Mouse (Mus musculus): Measurements from ENCODE around the gene Acot2. TPM values are rescaled to one million over a fixed set of nuclear protein-coding genes. Genes with fewer than 3 reads are reported as not detected.
"Not testable (repeated sequence)": the region's sequence is repeated elsewhere in the genome, so short reads cannot be mapped to it uniquely, and the experiment has no call there.

The Acot2 gene
- polyA plus RNA-seq, 1 experiment from 2014 or later, result 11.8 TPM

DNA sequence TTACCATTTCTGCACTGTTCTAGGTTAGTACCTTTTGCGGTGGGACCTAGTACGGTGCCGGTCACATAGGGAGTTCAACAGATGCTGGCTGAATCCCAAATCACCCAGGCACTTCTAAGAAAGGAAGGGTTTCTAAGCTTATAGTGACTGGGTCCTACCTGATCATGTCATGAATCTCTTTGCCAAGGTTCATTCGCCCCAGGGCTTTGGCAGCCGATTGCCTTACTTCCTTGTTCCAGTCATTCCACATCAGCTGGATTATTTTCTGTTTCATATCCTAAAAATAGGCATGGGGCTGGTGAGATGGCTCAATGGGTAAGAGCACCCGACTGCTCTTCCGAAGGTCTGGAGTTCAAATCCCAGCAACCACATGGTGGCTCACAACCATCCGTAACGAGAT lies 29.4 kb upstream of the Acot2 start:
- Histone ChIP-seq H3K4me1 (peaks cover 8% of the 10 kb centered on the region), H3K36me3 (replicated peaks) (0 out of 2 replicates have a peak, but pooled peaks cover 7% of the 10 kb centered on the region), H3K9ac (no peak overlapping the region), H3K4me2 (no peak overlapping the region), H3K9me3 (no peaks in the 10 kb centered on the region), H3K4me3 (no peak overlapping the region), H3K27me3 (replicated peaks) (no peaks in the 10 kb centered on the region), H3K27ac (no peak overlapping the region)
- 91% methylated on average over 9 of the region's 9 CpGs for WGBS
- ATAC-seq (replicated peaks), result no peak

DNA sequence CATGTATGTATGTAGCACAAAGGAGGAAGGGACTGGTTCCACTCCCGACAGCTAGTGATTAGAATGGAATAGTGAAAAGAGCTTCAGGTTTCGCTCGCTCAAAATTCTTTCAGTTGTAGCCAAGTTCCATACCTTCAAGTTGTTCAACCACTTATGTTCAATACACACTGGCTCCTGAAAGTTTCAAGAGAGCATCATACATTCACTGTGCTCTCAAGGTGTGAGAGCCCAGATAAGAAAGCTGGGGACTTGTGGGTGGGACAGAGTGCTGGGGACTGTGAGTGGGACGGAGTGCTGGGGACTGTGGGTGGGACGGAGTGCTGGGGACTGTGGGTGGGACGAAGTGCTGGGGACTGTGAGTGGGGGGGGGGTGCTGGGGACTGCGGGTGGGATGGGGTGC lies 22.4 kb upstream of the Acot2 start:
- no peaks in the 10 kb centered on the region for H3K4me1 ChIP-seq
- no peak overlapping the region for H3K9ac ChIP-seq
- H3K27me3 ChIP-seq (replicated peaks), result no peaks in the 10 kb centered on the region
- no peaks in the 10 kb centered on the region for H3K9me3 ChIP-seq
- no peak overlapping the region for H3K4me3 ChIP-seq
- no peaks in the 10 kb centered on the region for H3K36me3 ChIP-seq (replicated peaks)
- H3K4me2 ChIP-seq, result no peak overlapping the region
- no peak overlapping the region for H3K27ac ChIP-seq
- 84% methylated on average over 7 of the region's 7 CpGs for WGBS
- ATAC-seq (replicated peaks), result no peak

DNA sequence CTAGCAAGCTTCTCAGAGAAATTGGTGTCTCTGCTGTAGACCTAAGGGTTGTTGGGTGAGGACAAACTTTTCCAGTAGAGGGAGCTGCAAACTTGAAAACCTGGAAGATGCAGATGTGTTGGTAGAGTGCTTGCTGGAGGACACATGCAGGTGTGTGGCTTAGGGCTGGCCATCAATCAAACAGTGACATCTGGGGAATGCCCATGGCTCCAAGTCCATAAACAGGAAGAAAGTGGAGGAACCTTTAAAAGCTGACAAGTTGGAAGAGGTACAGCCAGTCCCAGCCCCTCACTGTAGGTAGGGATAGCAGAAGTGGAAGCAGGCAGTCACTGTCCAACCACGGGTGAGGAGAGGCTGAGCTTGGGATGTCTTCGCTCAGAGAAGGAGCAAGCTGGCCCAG lies 15.5 kb upstream of the Acot2 start:
- Histone ChIP-seq H3K27ac (no peak overlapping the region), H3K4me1 (no peaks in the 10 kb centered on the region), H3K4me3 (no peak overlapping the region), H3K4me2 (no peak overlapping the region), H3K36me3 (replicated peaks) (no peaks in the 10 kb centered on the region), H3K9ac (no peak overlapping the region), H3K9me3 (no peaks in the 10 kb centered on the region), H3K27me3 (replicated peaks) (no peaks in the 10 kb centered on the region)
- WGBS, result 87% methylated on average over 2 of the region's 2 CpGs
- no peak for ATAC-seq (replicated peaks)

- H3K36me3 ChIP-seq (replicated peaks), result no peaks in the 10 kb centered on the region
- no peaks in the 10 kb centered on the region for H3K4me1 ChIP-seq
- H3K27ac ChIP-seq, result no peak overlapping the region
- no peak overlapping the region for H3K4me3 ChIP-seq
- H3K9me3 ChIP-seq, result no peaks in the 10 kb centered on the region
- no peak overlapping the region for H3K9ac ChIP-seq
- H3K27me3 ChIP-seq (replicated peaks), result no peaks in the 10 kb centered on the region
- no peak for ATAC-seq (replicated peaks)
- WGBS, result 92% methylated on average over 6 of the region's 6 CpGs
- no peak overlapping the region for H3K4me2 ChIP-seq
Observed at GRCm38 (mm10) chr12:83978862-83979261, 8.8 kb upstream of the Acot2 start.

DNA sequence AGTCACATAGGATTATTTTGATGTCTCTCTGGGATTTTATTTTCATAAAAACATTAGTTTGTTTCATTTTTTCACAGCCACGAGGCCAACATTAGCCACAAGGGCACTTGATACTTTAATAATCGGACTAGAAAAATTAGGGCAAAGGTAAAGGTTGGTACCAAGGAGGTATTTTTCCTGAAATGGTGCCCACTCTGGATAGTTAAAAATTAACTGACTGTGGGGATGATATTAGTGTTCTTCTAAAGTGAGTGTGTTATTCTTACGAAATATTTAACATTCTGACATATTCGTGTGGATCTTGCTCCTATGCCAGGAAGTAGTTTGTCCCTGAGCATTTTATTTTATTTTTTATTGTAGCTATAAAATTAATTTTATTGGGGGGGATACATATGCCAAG lies 6.0 kb upstream of the Acot2 start:
- no peaks in the 10 kb centered on the region for H3K36me3 ChIP-seq (replicated peaks)
- WGBS, result 90% methylated on average over 4 of the region's 4 CpGs
- no peaks in the 10 kb centered on the region for H3K27me3 ChIP-seq (replicated peaks)
- no peak overlapping the region for H3K27ac ChIP-seq
- H3K4me3 ChIP-seq, result no peak overlapping the region
- no peak overlapping the region for H3K4me2 ChIP-seq
- no peaks in the 10 kb centered on the region for H3K4me1 ChIP-seq
- H3K9ac ChIP-seq, result no peak overlapping the region
- no peaks in the 10 kb centered on the region for H3K9me3 ChIP-seq
- ATAC-seq (replicated peaks), result no peak

DNA sequence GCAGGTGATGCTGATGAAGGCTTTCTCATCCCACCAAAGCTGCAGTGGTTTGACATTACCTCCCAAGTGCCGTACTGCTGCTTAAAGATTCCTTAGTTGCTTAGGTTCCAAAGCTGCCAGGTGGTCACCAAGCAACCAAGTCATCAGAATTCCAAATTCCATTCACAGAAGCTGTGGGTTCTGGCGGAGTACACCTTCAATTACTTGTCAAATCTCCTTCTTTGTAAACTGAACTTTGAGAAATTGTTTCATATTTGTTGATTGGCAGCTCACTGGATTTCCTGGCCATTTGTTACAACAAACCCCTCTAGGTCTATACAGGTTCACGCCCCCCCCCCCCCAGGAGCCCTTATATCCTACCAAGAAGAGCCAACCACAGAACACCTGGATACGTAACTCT lies 2.9 kb upstream of the Acot2 start, which contains the start of gene Heatr4:
TSS of gene Heatr4 (minus strand) at position 101 of the 400 bp plus-strand sequence.
- 74% methylated on average over 4 of the region's 4 CpGs for WGBS
- Histone ChIP-seq H3K36me3 (replicated peaks) (no peaks in the 10 kb centered on the region), H3K4me1 (peaks cover 9% of the 10 kb centered on the region)

GRCm38 (mm10) chr12:83987242-83987582 lies 449 bp upstream of the Acot2 start:
- WGBS, result 43% methylated on average over 8 of the region's 8 CpGs
- ATAC-seq (replicated peaks), result no peak
- H3K36me3 ChIP-seq (replicated peaks), result no peaks in the 10 kb centered on the region

More for the DNA sequence above, 2.9 kb upstream of the Acot2 start, which contains the start of gene Heatr4:
- Histone ChIP-seq H3K4me3 (no peak within 1 kb of the TSS), H3K27ac (no peak within 1 kb of the TSS), H3K4me2 (no peak within 1 kb of the TSS), H3K9ac (no peak within 1 kb of the TSS), H3K9me3 (no peaks in the 10 kb centered on the region), H3K27me3 (replicated peaks) (no peaks in the 10 kb centered on the region)
- ATAC-seq (replicated peaks), result no peak

GRCm38 (mm10) chr12:83988483-83988882 lies 822 bp downstream of the Acot2 start:
- 62% methylated on average over 4 of the region's 4 CpGs for WGBS

More at GRCm38 (mm10) chr12:83987242-83987582, 449 bp upstream of the Acot2 start:
- no peaks in the 10 kb centered on the region for H3K9me3 ChIP-seq
- H3K4me1 ChIP-seq, result peaks cover 9% of the 10 kb centered on the region
- H3K9ac ChIP-seq, result peak overlapping the region; percentile 67; the same call in 1 of the 2 replicates
- H3K27ac ChIP-seq, result peak overlapping the region; percentile 92
- H3K27me3 ChIP-seq (replicated peaks), result no peaks in the 10 kb centered on the region
- H3K4me2 ChIP-seq, result peak overlapping the region; percentile 61
- peak overlapping the region; percentile 59 for H3K4me3 ChIP-seq

DNA sequence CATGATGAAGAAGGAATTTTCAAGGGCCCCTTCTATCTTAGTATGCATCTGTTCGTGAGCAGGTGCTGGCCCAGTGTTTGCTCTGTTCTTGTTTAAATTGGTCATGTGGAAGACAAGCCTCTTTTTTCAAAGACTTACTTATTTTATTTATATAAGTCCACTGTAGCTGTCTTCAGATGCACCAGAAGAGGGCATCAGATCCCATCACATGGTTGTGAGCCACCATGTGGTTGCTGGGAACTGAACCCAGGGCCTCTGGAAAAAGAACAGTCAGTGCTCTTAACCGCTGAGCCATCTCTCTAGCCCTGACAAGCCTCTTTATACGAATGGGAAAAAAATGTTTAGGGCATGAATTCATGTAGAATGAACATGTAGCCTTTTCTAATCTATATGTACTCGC lies 1.7 kb downstream of the Acot2 start:
- 96% methylated on average over 4 of the region's 4 CpGs for WGBS
- Histone ChIP-seq H3K27me3 (replicated peaks) (no peaks in the 10 kb centered on the region), H3K36me3 (replicated peaks) (no peaks in the 10 kb centered on the region), H3K9me3 (no peaks in the 10 kb centered on the region), H3K27ac (no peak overlapping the region), H3K4me1 (peaks cover 9% of the 10 kb centered on the region), H3K4me3 (no peak overlapping the region), H3K4me2 (no peak overlapping the region), H3K9ac (no peak overlapping the region)
- ATAC-seq (replicated peaks), result no peak

More at GRCm38 (mm10) chr12:83988483-83988882, 822 bp downstream of the Acot2 start:
- Histone ChIP-seq H3K36me3 (replicated peaks) (no peaks in the 10 kb centered on the region), H3K9ac (peak overlapping the region; percentile 67), H3K4me3 (peak overlapping the region; percentile 59), H3K27me3 (replicated peaks) (no peaks in the 10 kb centered on the region), H3K27ac (peak overlapping the region; percentile 92), H3K4me1 (peaks cover 9% of the 10 kb centered on the region), H3K4me2 (peak overlapping the region; percentile 61), H3K9me3 (no peaks in the 10 kb centered on the region)
- ATAC-seq (replicated peaks), result no peak; the same call in 1 of the 2 replicates

DNA sequence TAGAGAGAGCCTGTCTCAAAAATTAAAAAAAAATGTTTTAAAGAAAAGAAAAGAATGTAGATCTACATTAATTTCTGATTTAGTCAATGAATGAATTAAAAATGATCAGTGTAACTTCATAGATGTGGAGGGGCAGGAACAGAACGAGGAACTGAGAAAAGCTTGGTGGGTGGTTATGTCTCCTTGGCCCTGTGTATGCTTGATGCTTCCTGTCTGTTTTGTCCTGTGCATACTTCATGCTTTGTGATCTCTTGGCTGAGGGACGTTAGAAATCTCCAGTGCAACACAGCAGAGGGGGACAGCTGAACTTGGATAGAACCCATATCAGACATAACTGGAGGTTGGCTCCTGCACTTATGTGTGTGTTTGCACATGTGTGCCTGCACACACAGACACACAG lies 9.6 kb downstream of the Acot2 start:
- H3K4me2 ChIP-seq, result no peak overlapping the region
- H3K9me3 ChIP-seq, result no peaks in the 10 kb centered on the region
- no peak for ATAC-seq (replicated peaks)
- H3K36me3 ChIP-seq (replicated peaks), result no peaks in the 10 kb centered on the region
- no peak overlapping the region for H3K4me3 ChIP-seq
- no peaks in the 10 kb centered on the region for H3K4me1 ChIP-seq
- H3K27me3 ChIP-seq (replicated peaks), result no peaks in the 10 kb centered on the region
- whole genome bisulfite sequencing, result 65% methylated on average over 2 of the region's 2 CpGs
- H3K27ac ChIP-seq, result no peak overlapping the region
- no peak overlapping the region for H3K9ac ChIP-seq

DNA sequence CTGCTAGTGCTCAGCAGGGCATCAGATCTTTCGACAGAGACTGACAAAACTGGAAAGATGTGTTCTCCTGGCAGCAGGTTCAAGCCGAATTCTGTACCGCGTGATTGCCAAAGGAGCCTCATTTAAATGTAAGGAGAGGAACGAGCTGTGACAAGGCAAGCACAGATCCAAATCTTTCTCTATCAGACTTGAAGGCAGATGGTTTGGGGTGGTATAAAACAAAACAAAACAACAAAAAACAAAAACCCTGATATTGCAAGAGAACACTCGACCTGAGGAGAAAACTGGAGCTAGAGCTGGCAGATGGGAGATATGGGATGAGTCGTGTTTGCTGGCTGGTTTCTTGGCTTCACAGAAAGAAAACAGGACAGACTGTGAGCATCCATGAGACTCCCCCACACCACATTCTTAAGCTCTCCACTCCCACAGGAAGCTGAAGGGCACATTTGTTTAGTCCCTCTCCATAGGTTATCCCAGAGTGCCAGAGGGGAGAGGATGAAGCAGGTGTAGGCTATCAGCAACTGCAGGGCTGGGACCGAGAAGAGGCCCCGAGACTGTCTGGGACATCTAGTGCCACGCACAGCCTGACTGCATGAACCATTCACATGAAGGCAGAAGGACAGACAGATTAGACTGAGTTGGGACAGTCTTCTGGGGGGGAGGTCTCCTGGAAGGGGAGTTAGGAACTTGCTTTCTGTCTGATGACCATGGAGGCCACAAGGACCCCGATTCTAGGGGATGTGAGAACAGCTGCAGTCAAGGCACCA lies 10.9 kb downstream of the Acot2 start:
- Histone ChIP-seq H3K4me3 (no peak overlapping the region), H3K27me3 (replicated peaks) (no peaks in the 10 kb centered on the region), H3K4me2 (no peak overlapping the region), H3K4me1 (no peaks in the 10 kb centered on the region), H3K36me3 (replicated peaks) (no peaks in the 10 kb centered on the region), H3K9ac (no peak overlapping the region), H3K27ac (no peak overlapping the region), H3K9me3 (no peaks in the 10 kb centered on the region)
- 60% methylated on average over 11 of the region's 11 CpGs for WGBS
- ATAC-seq (replicated peaks), result no peak

- not testable (repeated sequence) for ATAC-seq (replicated peaks)
- 69% methylated on average over 8 of the region's 8 CpGs for WGBS
Observed at GRCm38 (mm10) chr12:83999237-83999636, 11.6 kb downstream of the Acot2 start.

DNA sequence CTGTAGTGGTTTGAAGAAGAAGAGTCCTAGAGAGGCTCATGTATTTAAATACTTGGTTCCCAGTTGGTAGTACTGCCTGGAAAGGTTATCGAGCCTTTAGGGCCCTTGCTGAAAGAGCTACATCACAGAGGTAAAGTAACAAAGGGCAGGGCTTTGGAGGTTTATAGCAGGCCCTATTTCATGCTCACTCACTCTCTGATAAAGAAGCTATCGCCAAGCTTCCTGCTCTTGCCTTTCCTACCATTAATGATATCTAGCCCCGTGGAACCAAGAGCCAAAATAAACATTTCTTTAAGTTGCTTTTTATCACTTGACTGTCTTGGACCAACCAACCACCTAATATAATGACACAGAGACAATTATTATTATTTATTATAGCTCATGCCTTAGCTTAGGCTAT lies 12.8 kb downstream of the Acot2 start:
- 88% methylated on average over 3 of the region's 3 CpGs for WGBS
- no peaks in the 10 kb centered on the region for H3K36me3 ChIP-seq (replicated peaks)
- no peak overlapping the region for H3K4me3 ChIP-seq
- no peaks in the 10 kb centered on the region for H3K9me3 ChIP-seq
- H3K27me3 ChIP-seq (replicated peaks), result no peaks in the 10 kb centered on the region
- H3K4me1 ChIP-seq, result no peaks in the 10 kb centered on the region
- H3K4me2 ChIP-seq, result no peak overlapping the region
- no peak for ATAC-seq (replicated peaks)
- no peak overlapping the region for H3K27ac ChIP-seq
- H3K9ac ChIP-seq, result no peak overlapping the region

More at GRCm38 (mm10) chr12:83999237-83999636, 11.6 kb downstream of the Acot2 start:
- H3K9ac ChIP-seq; H3K9me3 ChIP-seq; H3K27me3 ChIP-seq (replicated peaks); H3K27ac ChIP-seq; H3K4me3 ChIP-seq; H3K4me1 ChIP-seq; H3K36me3 ChIP-seq (replicated peaks); H3K4me2 ChIP-seq: not testable (repeated sequence)
